In the genomic region with DNA sequence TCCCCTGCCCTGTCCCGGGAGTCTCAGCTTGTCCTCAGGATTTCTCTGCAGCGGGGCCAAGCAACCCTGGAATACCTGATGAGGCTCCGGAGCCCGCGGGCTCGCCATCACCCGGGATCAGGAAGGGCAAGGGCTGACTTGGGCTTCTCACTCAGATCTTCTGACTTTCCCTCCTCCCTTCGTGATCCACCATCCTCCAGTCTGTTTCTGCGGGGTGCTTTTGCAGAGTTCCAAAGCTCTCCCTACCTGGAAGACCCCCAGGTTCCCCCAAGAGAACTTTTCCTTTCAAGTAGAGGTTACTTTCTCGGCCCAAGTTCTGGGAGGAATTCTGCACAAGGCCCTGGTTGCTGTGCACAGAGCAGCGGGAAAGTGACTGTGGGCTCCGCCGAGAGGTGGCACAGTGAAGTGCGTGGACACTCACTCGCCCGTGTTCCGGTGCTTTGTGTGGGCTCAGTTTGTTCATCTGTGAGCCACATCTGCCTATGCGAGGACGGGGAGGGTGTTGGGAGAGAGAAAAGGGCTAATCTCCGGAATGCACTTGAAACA, we compare ENCODE assay signal across 8 mouse cellular contexts. TPM values are rescaled to one million over a fixed set of nuclear protein-coding genes. Genes with fewer than 3 reads are reported as not detected.
DNase-seq lines count a peak whose midpoint lies in the region; ATAC-seq and TF ChIP-seq lines count a peak whose summit lies in the region.

No protein-coding gene starts in this region.

- peak overlapping the region; percentile 87 for H3K9ac ChIP-seq in limb, embryonic 11.5 days (ENCODE audit: low read length)
- H3K9ac ChIP-seq in midbrain, embryonic 12.5 days (replicated peaks) = peak overlapping the region; percentile 77

- no peaks in the 10 kb centered on the region for H3K9me3 ChIP-seq in limb, embryonic 11.5 days (ENCODE audit: control insufficient read depth, low read length)
- no peaks in the 10 kb centered on the region for H3K9me3 ChIP-seq in midbrain, embryonic 12.5 days

- TF ChIP-seq POLR2A in spleen, adult 2 months (IDR thresholded peaks at IDR 0.05; ENCODE audit: low read depth, low read length) = no peak

- peak; percentile 93 for DNase-seq in heart, adult 11 months
- no peak for DNase-seq in heart, postnatal 25 days (ENCODE audit: low spot score)
- peak; percentile 65 for DNase-seq in gastrocnemius, adult 2 months
- DNase-seq in limb, embryonic 11.5 days (ENCODE audit: low spot score) = peak; percentile 68
- peak in 1 of 2 experiments; percentile 29 for DNase-seq in spleen, adult 2 months (ENCODE audit: low read depth in 1 of 2, low spot score in 2 of 2)

- under 1% methylated on average over 20 of the region's 20 CpGs for WGBS in limb, embryonic 11.5 days
- WGBS in midbrain, embryonic 12.5 days = under 1% methylated on average over 20 of the region's 20 CpGs
- 2% methylated on average over 20 of the region's 20 CpGs for WGBS in spleen, adult 2 months

- peaks cover 9% of the 10 kb centered on the region; the same call in 1 of the 2 replicates for H3K4me1 ChIP-seq in limb, embryonic 11.5 days (ENCODE audit: control insufficient read depth, insufficient read depth, low read length)
- H3K4me1 ChIP-seq in midbrain, embryonic 12.5 days = peaks cover 20% of the 10 kb centered on the region
- H3K4me1 ChIP-seq in spleen, adult 2 months (ENCODE audit: control insufficient read depth, insufficient read depth, insufficient read length) = no peaks in the 10 kb centered on the region; the same call in 1 of the 2 replicates

- H3K36me3 ChIP-seq in limb, embryonic 11.5 days (ENCODE audit: control insufficient read depth, insufficient read depth, low read length) = no peaks in the 10 kb centered on the region; the same call in 1 of the 2 replicates
- no peaks in the 10 kb centered on the region for H3K36me3 ChIP-seq in midbrain, embryonic 12.5 days
- H3K36me3 ChIP-seq in spleen, adult 2 months (ENCODE audit: control insufficient read depth, insufficient read depth, low read length) = no peaks in the 10 kb centered on the region

- intact Hi-C loops in heart, postnatal 25 days (cut with DNase I) = no loop called here
- intact Hi-C loops in gastrocnemius, adult 2 months (cut with DNase I) = loop anchor here (5.0 kb wide), 1 partner anchor 79 kb away; the partner anchor contains the start of gene Gk5

- peak overlapping the region; percentile 84 for H3K4me3 ChIP-seq in gastrocnemius, adult 2 months
- H3K4me3 ChIP-seq in limb, embryonic 11.5 days (ENCODE audit: low read depth, low read length) = peak overlapping the region; percentile 91
- H3K4me3 ChIP-seq in midbrain, embryonic 12.5 days = peak overlapping the region; percentile 81
- H3K4me3 ChIP-seq in spleen, adult 2 months (ENCODE audit: extremely low read depth, insufficient read depth, insufficient read length) = peak overlapping the region; percentile 95

- H3K27me3 ChIP-seq in limb, embryonic 11.5 days (ENCODE audit: control insufficient read depth, insufficient read depth, low read length) = no peaks in the 10 kb centered on the region
- H3K27me3 ChIP-seq in midbrain, embryonic 12.5 days = no peaks in the 10 kb centered on the region
- no peaks in the 10 kb centered on the region for H3K27me3 ChIP-seq in spleen, adult 2 months (ENCODE audit: control insufficient read depth, insufficient read depth, low read length)

- peak; percentile 37 for TF ChIP-seq CTCF in gastrocnemius, adult 2 months (IDR thresholded peaks at IDR 0.05)
- no peak for TF ChIP-seq CTCF in spleen, adult 2 months (IDR thresholded peaks at IDR 0.05; ENCODE audit: extremely low read depth, insufficient read depth, insufficient read length, insufficient replicate concordance)

- peak; percentile 56 for ATAC-seq in common myeloid progenitor, adult 5-6 weeks (replicated peaks; ENCODE audit: low read depth, poor library complexity, severe bottlenecking)
- ATAC-seq in inflammation-experienced regulatory T-cells, adult 6 months = peak; percentile 52
- no peak for ATAC-seq in limb, embryonic 11.5 days (ENCODE audit: insufficient number of reproducible peaks, low FRiP score, low TSS enrichment, low read depth)
- no peak for ATAC-seq in midbrain, embryonic 12.5 days (ENCODE audit: low FRiP score, low read depth)

- peak overlapping the region; percentile 92 for H3K4me2 ChIP-seq in limb, embryonic 11.5 days (ENCODE audit: low read depth, severe bottlenecking)
- H3K4me2 ChIP-seq in midbrain, embryonic 12.5 days (replicated peaks) = peak overlapping the region; percentile 98

- peak overlapping the region; percentile 96 for H3K27ac ChIP-seq in gastrocnemius, adult 2 months
- H3K27ac ChIP-seq in limb, embryonic 11.5 days (replicated peaks; ENCODE audit: low read depth, low read length) = peak overlapping the region; percentile 48; the same call in 1 of the 2 replicates
- H3K27ac ChIP-seq in midbrain, embryonic 12.5 days (replicated peaks) = peak overlapping the region; percentile 72
- peak overlapping the region; percentile 67 for H3K27ac ChIP-seq in spleen, adult 2 months (ENCODE audit: insufficient read depth, low read length)

RNA-seq across cellular contexts. Expression of gene Tfdp2, which starts 0.6 kb away (rescaled TPM):
- 10 to 100 TPM; 94.8 to 98.9 TPM for total RNA-seq in heart, postnatal 25 days (2021)
- 62.2 and 66.7 TPM in 2 replicates for total RNA-seq in common myeloid progenitor, adult 5-6 weeks (2017)
- total RNA-seq in gastrocnemius, adult 2 months (2021) = 10 to 100 TPM; 37.3 to 54.8 TPM
- polyA plus RNA-seq in inflammation-experienced regulatory T-cells, adult 6 months (2017; shearing (Covaris generic)) = 10 to 100 TPM in 1 of 3 experiments, 1 to 10 TPM in 2; 8.7 to 12.1 (median 9.5) TPM
- polyA plus RNA-seq in limb, embryonic 11.5 days (2014; fragmentation: Nextera tagmentation; extraction: Ambion mirVana) = 65.8 and 66.0 TPM in 2 replicates
- 116 and 124 TPM in 2 replicates for polyA plus RNA-seq in midbrain, embryonic 12.5 days (2016; fragmentation: Nextera tagmentation; extraction: Ambion mirVana)
- 11.8 and 17.0 TPM in 2 replicates for polyA plus RNA-seq in spleen, adult 2 months (2012; rRNA removed)

Comparison
In these comparisons a context has a peak if more than half of its experiments do, and no peak if none do; other contexts are left out.
1. ATAC-seq: peak in common myeloid progenitor, adult 5-6 weeks (single experiment) and inflammation-experienced regulatory T-cells, adult 6 months (single experiment); none in limb, embryonic 11.5 days (single experiment) and midbrain, embryonic 12.5 days (single experiment).
2. Peak in every context shown above with its lines, with median percentiles within 50 percentile points of each other: H3K27ac ChIP-seq and H3K4me3 ChIP-seq.